Mouse (Mus musculus) ovary, postnatal 14 days (tissue): ENCODE results near the gene Pkmyt1.

Experiments
- DNase-seq: peaks from one replicate; pipeline ENCODE4 v3.0.0; 2022; ENCODE audit warnings: low spot score

The Pkmyt1 gene

GRCm38 (mm10) chr17:23725999-23726757 lies at the start of gene Pkmyt1:
Gene Pkmyt1 (plus strand): TSS chr17:23726336.
- peak; percentile 93 for DNase-seq

DNA sequence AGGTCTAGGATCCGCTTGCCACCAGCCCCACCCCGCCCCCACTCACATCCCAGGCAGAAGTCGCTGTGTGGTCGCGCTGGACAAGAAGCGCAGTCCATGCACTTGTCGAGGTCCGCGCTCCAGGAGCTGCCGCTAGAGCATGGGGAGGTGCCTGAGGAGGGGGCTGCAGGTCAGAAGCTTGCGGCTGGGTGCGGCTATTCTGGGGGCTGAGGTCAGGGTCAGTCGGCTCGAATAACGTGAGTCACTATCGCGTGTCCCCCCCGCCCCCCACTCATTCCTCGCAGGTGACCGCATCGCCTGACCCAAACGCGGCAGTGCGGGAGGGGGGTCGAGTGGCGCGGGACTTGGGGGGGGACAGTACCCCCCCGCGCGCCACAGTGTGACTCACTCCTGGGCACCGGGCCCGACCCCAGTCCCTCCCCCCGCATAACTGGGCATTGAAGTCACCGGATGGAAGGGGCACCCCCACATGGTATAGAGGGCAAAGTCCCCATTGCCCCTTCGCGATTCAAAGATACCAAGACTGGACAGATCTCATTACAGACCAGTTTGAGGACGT lies 49.6 kb upstream of the Pkmyt1 start:
- DNase-seq = peak; percentile 21

GRCm38 (mm10) chr17:23677236-23677679 lies 48.9 kb upstream of the Pkmyt1 start, which contains the start of gene Tnfrsf12a:
Gene Tnfrsf12a (minus strand): TSS chr17:23677468.
- DNase-seq = peak; percentile 68

DNA sequence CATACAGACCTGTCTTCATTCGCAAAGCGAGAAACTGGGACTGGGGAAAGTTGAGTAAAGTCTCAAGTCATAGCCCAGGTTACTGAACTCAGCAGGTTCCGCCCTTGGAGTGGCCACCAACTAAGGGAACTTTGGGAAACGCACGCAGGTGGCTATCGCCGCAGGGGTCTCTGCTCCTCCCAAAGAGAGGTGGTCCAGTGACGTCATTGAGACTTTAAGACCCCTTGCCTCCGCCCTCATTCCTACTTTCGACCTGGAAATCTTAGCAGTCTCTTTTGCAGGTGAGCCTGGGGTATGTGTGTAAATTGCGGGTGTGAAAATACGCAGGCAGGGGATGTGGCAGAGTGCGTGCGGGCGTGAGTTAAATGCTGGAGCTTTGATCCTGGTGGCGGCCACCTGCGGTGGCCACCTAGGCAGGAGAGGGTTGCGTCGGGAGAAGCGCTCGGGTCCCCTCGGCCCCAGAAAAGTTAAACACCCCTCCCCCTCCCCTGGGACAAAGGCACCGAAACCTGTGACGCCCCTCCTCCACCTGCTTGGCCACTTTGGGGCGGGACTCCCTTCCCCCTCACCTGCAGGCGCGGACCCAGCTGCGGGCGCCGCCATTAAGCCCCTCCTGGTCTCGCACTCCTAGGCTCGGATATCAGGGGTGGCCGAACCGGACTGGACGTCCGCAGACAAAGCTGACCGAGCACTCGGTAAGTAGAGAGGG lies 46.9 kb upstream of the Pkmyt1 start, which contains the start of gene Cldn6:
Cldn6 (plus strand) TSS at position 123 of the 709 bp plus-strand sequence.
- DNase-seq = no peak

GRCm38 (mm10) chr17:23680336-23680735 lies 45.8 kb upstream of the Pkmyt1 start:
- DNase-seq = no peak

DNA sequence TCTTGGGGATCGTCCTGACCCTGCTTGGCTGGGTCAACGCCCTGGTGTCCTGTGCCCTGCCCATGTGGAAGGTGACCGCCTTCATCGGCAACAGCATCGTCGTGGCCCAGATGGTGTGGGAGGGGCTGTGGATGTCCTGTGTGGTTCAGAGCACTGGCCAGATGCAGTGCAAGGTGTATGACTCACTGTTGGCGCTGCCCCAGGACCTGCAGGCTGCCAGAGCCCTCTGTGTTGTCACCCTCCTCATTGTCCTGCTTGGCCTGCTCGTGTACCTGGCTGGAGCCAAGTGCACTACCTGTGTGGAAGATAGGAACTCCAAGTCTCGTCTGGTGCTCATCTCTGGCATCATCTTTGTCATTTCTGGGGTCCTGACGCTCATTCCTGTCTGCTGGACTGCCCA lies 45.0 kb upstream of the Pkmyt1 start:
- no peak for DNase-seq

DNA sequence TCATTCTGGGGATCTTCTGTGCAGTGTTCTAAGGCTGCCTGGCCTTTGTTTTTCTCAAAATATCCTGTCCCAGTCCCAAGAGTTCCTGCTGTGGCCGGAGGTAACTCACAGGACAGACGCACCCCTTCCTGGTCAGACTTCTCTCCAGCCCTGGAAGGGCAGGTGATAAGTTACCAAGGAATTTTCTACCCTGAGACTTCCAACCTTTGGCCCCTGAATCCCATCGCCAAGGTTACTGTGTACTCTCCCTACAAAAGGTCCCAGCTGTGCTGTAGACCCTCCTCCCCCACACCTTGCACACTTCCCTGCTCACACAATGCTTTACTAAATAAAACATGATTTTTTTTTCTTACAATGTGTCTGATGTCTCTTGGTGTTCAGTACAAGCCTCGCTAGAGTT lies 44.0 kb upstream of the Pkmyt1 start:
- DNase-seq = no peak

GRCm38 (mm10) chr17:23682530-23682929 lies 43.6 kb upstream of the Pkmyt1 start:
- no peak for DNase-seq

- DNase-seq = no peak
These were observed 42.9 kb upstream of the Pkmyt1 start for GRCm38 (mm10) chr17:23683226-23683625.

DNA sequence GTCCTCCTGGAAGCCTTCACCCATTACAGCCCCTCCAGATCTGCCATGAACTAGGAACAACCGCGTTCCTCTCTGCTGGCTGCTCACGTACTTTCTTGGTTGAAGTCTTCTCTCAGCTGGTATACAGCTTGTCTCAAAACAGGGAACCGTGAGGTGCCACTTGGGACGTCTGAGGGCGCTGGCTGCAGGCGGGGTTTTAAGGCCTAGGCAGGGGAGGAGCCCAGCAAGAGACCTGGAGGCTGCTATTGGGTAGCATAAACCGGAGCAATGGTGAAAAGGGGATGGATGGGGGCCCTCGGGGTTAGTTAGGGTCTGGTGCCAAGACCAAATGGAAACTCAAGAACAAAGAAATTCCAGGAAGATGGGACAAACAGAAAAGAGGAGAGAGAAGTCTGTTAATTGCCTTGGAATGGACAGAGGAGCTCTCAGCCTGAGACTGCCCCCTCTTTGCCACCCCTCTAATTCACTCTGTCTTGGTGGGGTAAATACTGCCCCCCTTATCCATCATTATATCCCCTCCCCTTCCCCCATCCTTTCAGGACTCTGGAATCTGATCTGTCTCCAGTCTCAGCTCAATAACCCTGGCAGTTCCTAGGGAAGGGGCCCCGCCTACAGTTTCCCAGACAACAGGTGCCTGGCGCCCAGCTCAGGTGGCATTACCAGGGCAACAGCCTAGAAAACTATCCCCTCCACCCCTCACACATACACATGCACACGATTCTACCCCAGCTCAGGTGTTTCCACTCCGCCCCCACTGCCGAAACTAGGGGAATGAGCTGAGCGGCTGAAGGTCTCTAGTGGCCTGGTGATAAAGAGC lies 42.1 kb upstream of the Pkmyt1 start, which contains the start of gene Cldn9:
Cldn9 (minus strand) TSS at position 171 of the 817 bp plus-strand sequence.
- DNase-seq = no peak

DNA sequence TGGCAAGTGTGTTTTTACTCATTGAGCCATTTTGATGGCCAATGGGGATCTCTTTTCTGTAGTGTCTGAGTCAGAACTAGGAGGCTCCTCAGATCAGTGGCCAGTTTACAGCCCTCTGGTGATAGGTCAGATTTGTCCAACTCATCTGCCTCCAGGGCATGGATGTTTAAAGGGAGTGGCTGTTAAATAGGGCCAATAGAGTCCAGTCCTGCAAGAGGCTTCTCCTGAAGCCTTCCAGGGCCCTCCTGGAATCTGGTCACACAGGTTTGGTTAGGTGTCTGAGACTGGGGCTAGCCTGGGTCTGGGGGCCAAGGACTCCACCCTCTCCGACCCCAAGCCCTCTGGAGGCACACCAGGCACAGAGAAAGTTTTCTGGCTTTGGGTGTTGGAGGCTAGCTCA lies 31.6 kb upstream of the Pkmyt1 start:
- DNase-seq = no peak

DNA sequence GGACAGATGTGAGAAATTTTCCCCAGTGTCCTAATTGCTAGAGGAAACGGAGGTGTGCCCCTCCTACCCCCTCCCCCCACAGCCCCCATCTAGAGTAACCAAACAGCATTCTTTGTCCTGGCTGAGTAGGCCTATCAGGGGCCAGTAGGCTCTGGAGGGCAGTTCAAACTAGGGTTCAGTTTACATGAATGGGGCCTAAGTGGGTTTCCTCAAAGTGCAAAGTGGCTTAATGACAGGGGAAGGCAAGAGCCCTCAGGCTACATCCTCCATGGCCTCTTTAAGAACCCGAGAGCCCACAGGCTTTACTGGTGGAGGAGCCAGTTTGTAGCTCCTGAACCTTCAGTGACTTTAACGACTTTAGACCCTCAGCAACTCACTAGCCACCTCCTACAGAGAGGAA lies 30.3 kb upstream of the Pkmyt1 start:
- no peak for DNase-seq

DNA sequence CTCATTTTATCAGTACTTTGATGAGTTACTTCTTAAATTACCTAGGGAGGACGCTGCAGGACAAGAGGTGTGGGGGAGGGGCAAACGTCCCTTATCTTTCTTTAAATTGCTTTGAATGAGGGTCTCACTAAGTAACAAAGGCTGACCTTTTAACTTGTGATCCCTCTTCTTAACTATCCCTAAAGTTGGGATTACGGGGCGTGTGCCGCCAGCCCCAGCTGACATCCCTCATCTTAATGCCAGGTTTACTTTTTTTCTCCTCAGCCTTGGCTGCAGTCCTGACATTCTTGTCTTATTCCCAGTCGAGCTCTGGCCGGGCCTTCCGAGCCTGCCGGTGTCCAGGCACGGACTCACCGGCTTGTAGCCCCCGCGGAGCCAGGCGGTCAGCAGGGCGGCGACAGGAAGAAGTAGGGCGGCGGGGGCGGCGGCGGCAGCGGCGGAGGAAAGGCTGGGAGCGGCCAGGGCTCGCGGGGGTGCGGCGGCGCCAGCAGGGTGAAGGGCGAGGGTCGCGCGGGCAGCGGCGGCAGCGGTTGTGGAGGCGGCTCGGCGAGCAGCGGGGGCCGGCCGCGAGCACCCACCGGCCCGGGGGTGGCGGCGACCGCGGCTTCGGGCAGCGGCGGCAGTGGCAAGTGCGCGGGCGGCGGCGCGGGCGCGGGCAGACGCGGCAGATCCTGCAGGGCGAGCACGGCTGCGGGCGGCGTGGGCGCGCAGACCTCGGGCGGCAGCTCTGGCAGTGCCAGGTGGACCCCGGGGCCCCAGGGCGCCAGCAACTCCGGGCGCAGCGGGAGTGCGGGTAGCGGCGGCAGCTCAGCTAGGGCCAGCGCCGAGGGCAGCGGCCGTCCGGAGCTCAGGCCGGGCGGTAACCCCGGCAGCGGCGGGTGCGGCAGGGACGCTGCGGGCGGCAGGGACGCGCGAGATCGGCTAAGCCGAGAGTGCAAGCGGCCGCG lies 26.7 kb upstream of the Pkmyt1 start:
- peak; percentile 26 for DNase-seq

DNA sequence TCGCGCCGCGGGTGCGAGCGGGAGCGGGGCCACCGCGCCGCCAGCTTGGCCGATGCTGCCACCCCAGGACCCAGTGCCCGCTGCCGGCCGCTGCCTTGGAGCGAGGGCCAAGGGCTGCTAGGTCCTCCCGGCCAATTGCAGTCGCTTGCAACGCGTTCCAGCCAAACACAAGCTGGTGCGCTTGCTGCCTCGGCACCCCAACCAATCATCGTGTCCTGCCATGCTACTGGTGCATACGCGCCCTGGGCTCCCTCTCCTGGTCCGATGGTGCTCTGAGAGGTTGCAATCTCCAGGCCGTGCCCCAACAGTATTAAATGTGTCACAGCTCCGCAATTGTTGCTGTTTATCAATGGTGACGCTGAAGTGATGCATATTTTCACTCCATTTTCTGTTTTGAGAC lies 26.1 kb upstream of the Pkmyt1 start:
- peak; percentile 73 for DNase-seq

GRCm38 (mm10) chr17:23703301-23703700 lies 22.8 kb upstream of the Pkmyt1 start:
- DNase-seq = no peak

DNA sequence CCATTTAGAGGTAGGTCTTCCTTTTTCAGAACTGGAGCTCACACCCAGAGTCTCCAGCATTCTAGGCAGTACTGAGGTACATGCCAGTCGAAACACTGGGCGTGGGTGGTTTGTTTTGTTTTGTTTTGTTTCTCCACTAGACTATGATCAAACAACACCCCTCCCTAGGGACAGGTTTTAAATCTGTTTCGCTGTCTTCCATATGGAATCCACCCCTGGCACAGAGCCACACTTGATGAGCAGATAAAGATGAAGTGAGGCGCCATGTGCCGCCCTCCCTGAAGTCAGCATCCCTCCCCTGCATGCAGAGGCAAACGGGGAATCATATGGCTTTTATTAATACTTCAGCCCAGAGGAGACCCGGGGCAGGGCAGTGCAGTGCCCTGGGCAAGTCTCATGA lies 21.4 kb upstream of the Pkmyt1 start:
- DNase-seq = no peak

GRCm38 (mm10) chr17:23705525-23706104 lies 20.5 kb upstream of the Pkmyt1 start:
- no peak for DNase-seq

DNA sequence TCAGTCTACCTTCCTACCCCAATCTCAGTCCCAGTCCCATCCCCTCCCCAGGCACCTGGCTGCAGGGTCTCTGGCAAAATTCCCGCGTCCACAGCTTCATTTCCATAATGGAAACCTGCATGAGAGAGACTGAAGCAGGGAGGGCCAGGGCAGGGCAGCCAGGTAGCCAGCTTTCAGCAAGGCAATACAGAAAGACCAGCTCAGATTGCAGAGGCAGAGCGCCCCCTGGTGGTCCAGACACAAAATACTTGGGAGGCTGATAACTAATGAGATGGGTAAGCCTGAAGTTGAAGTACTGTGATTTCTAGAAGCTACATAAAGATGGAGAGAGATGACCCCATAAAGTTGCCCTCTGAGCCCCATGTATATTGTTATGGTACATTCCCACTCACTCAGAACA lies 19.9 kb upstream of the Pkmyt1 start:
- peak; percentile 70 for DNase-seq

DNA sequence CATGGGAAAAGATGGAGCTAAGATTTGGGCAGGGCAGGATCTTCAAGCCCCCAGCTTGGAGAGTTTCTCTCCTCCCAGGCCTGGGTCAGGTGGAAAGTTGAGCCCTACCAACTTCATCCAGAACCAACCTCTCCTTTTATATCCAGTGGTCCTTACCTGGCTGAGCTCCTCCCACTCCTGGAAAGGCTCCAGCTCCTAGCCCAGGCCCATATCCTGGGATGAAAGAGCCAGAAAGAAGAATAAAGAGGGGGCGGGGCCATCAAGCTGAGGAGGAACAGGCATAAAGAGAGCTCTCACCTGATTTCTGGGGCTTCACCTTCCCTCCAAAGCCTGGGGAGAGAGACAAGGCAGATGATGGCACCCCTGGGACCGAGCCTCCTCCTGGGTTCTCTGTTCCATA lies 9.1 kb upstream of the Pkmyt1 start:
- no peak for DNase-seq

DNA sequence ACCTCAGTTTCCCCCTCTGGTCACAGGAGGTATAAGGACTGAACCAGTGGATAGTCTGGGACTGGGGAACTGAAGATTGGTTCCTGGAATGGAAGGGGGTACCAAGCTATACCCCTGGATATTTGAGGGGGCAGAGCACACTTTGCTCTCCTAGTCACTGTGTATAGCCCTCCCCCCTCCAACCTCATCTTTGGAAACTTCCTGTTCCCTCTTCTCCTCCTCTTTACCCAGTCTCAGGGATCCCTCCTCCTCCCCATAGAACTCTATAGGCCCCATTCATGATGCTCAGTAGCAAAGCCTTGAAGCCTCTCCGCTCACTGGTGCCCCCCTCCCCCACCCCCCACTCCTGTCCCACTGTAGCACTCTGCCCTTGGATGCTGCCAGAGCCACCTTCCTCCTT lies 6.7 kb upstream of the Pkmyt1 start:
- no peak for DNase-seq

GRCm38 (mm10) chr17:23721886-23722285 lies 4.2 kb upstream of the Pkmyt1 start:
- DNase-seq = no peak
